Comparison of ENCODE assay signal across 8 mouse cellular contexts in the genomic region with DNA sequence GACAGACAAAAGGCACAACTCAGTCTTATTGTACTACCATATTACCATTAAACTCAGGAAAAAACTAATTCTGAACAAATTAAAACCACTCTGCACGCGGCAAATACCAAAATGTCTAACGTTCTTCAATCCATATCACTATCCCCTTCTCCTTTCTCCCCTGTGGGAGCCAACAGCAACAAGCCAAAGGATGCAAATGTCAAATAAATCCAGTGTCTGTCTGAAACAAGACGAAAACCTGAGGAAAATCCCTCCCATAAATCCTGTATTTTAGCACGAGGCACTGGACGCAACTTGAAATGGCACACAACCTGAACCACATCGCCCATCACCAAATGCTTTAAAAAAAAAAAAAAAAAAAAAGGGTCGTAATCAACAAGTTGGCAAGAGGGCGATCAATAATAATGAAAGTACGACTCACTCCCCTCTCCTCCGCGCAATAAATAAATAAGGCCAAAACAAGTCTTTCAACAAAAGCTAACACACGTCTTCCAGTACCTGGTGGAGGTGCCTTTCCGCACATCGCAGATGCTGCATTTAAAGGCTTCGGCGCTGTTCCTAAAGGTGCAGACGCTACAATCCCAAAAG. TPM values are rescaled to one million over a fixed set of nuclear protein-coding genes. Genes with fewer than 3 reads are reported as not detected.
DNase-seq lines count a peak whose midpoint lies in the region; ATAC-seq and TF ChIP-seq lines count a peak whose summit lies in the region.

No protein-coding gene starts in this region.

- H3K4me3 ChIP-seq in heart, embryonic 13.5 days: peak overlapping the region; percentile 77
- peak overlapping the region; percentile 98 for H3K4me3 ChIP-seq in ES-Bruce4 (ENCODE audit: low read depth, low read length)
- peak overlapping the region; percentile 77 for H3K4me3 ChIP-seq in forebrain, embryonic 11.5 days (ENCODE audit: low read depth, low read length)
- H3K4me3 ChIP-seq in liver, embryonic 15.5 days (replicated peaks): peak overlapping the region; percentile 83

- under 1% methylated on average over 18 of the region's 18 CpGs for WGBS in heart, embryonic 13.5 days
- WGBS in forebrain, embryonic 11.5 days: 2% methylated on average over 18 of the region's 18 CpGs
- 5% methylated on average over 18 of the region's 18 CpGs for WGBS in liver, embryonic 15.5 days (ENCODE audit: insufficient replicate concordance)

- DNase-seq in heart, adult 11 months: no peak
- no peak for DNase-seq in forebrain, embryonic 11.5 days (ENCODE audit: low spot score)
- no peak for DNase-seq in right cerebral cortex, adult 2 months (ENCODE audit: low spot score in 2 of 2)
- no peak for DNase-seq in urinary bladder, postnatal 10 days (ENCODE audit: low spot score)

- ATAC-seq in heart, embryonic 13.5 days (ENCODE audit: extremely low read depth, insufficient number of reproducible peaks, low FRiP score, low TSS enrichment): no peak
- ATAC-seq in forebrain, embryonic 11.5 days (replicated peaks; ENCODE audit: low FRiP score): no peak
- ATAC-seq in liver, embryonic 15.5 days (ENCODE audit: insufficient read depth): no peak
- no peak for ATAC-seq in frontal cortex, adult (ENCODE audit: low TSS enrichment)

- H3K9me3 ChIP-seq in heart, embryonic 13.5 days: no peaks in the 10 kb centered on the region
- H3K9me3 ChIP-seq in ES-Bruce4 (replicated peaks; ENCODE audit: control insufficient read depth, insufficient read depth, low read length, poor library complexity, severe bottlenecking): no peaks in the 10 kb centered on the region
- no peaks in the 10 kb centered on the region for H3K9me3 ChIP-seq in forebrain, embryonic 11.5 days (ENCODE audit: control insufficient read depth, low read length)
- no peaks in the 10 kb centered on the region for H3K9me3 ChIP-seq in liver, embryonic 15.5 days (replicated peaks)

- H3K27ac ChIP-seq in heart, embryonic 13.5 days (replicated peaks): peak overlapping the region; percentile 97
- peak overlapping the region; percentile 90 for H3K27ac ChIP-seq in ES-Bruce4 (ENCODE audit: insufficient read depth, low read length)
- peak overlapping the region; percentile 91; the same call in 1 of the 2 replicates for H3K27ac ChIP-seq in forebrain, embryonic 11.5 days (ENCODE audit: low read depth, low read length)
- H3K27ac ChIP-seq in liver, embryonic 15.5 days (replicated peaks): peak overlapping the region; percentile 94

- H3K36me3 ChIP-seq in heart, embryonic 13.5 days: no peaks in the 10 kb centered on the region
- peaks cover 16% of the 10 kb centered on the region for H3K36me3 ChIP-seq in ES-Bruce4 (ENCODE audit: control insufficient read depth, insufficient read depth, low read length, poor library complexity, severe bottlenecking)
- H3K36me3 ChIP-seq in forebrain, embryonic 11.5 days (ENCODE audit: control insufficient read depth, insufficient read depth, low read length): no peaks in the 10 kb centered on the region
- H3K36me3 ChIP-seq in liver, embryonic 15.5 days (replicated peaks): no peaks in the 10 kb centered on the region

- peak overlapping the region; percentile 85 for H3K4me2 ChIP-seq in heart, embryonic 13.5 days
- H3K4me2 ChIP-seq in forebrain, embryonic 11.5 days (ENCODE audit: low read depth, low read length, severe bottlenecking): peak overlapping the region; percentile 90
- peak overlapping the region; percentile 100 for H3K4me2 ChIP-seq in liver, embryonic 15.5 days

- TF ChIP-seq POLR2A in ES-Bruce4 (IDR thresholded peaks at IDR 0.05; ENCODE audit: insufficient read depth, low read length): no peak

- peaks cover 15% of the 10 kb centered on the region; the same call in 1 of the 2 replicates for H3K27me3 ChIP-seq in heart, embryonic 13.5 days (replicated peaks)
- no peaks in the 10 kb centered on the region for H3K27me3 ChIP-seq in ES-Bruce4 (ENCODE audit: control insufficient read depth, insufficient read depth, low read length, poor library complexity, severe bottlenecking)
- H3K27me3 ChIP-seq in forebrain, embryonic 11.5 days (ENCODE audit: control insufficient read depth, insufficient read depth, low read length): peaks cover 14% of the 10 kb centered on the region; the same call in 1 of the 2 replicates
- H3K27me3 ChIP-seq in liver, embryonic 15.5 days: peaks cover 14% of the 10 kb centered on the region

- no peak for TF ChIP-seq CTCF in ES-Bruce4 (IDR thresholded peaks at IDR 0.05; ENCODE audit: low read depth, low read length)

- H3K9ac ChIP-seq in heart, embryonic 13.5 days: peak overlapping the region; percentile 95
- peak overlapping the region; percentile 98 for H3K9ac ChIP-seq in ES-Bruce4 (ENCODE audit: low read depth, poor library complexity, severe bottlenecking)
- H3K9ac ChIP-seq in forebrain, embryonic 11.5 days (ENCODE audit: low read length): peak overlapping the region; percentile 91
- peak overlapping the region; percentile 78 for H3K9ac ChIP-seq in liver, embryonic 15.5 days

- no peak for TF ChIP-seq EP300 in ES-Bruce4 (IDR thresholded peaks at IDR 0.05; ENCODE audit: insufficient read depth, low read depth, low read length)

- peaks cover 43% of the 10 kb centered on the region for H3K4me1 ChIP-seq in heart, embryonic 13.5 days
- peaks cover 6% of the 10 kb centered on the region for H3K4me1 ChIP-seq in ES-Bruce4 (ENCODE audit: control insufficient read depth, insufficient read depth, low read length)
- peaks cover 8% of the 10 kb centered on the region; the same call in 1 of the 2 replicates for H3K4me1 ChIP-seq in forebrain, embryonic 11.5 days (replicated peaks; ENCODE audit: control insufficient read depth, insufficient read depth, low read length)
- H3K4me1 ChIP-seq in liver, embryonic 15.5 days (replicated peaks): peaks cover 38% of the 10 kb centered on the region

RNA-seq across cellular contexts. Expression of a gene that starts 1.2 kb away (rescaled TPM):
- polyA plus RNA-seq in heart, embryonic 13.5 days (2015; fragmentation: Nextera tagmentation; extraction: Ambion mirVana): 12.1 and 12.2 TPM in 2 replicates
- 124 and 129 TPM in 2 replicates for polyA plus RNA-seq in ES-Bruce4 (2011; ENCODE audit: insufficient read depth, insufficient read length, low read depth, missing spikeins)
- polyA plus RNA-seq in forebrain, embryonic 11.5 days (2014; fragmentation: Nextera tagmentation; extraction: Ambion mirVana): 11.3 and 11.4 TPM in 2 replicates
- polyA plus RNA-seq in liver, embryonic 15.5 days (2015; fragmentation: Nextera tagmentation; extraction: Ambion mirVana): 5.1 and 5.4 TPM in 2 replicates
